Mouse (Mus musculus): Measurements from ENCODE around the gene Elobl. TPM values are rescaled to one million over a fixed set of nuclear protein-coding genes. Genes with fewer than 3 reads are reported as not detected.

The Elobl gene
- total RNA-seq, 1 experiment from 2014 or later = not detected

- ATAC-seq (replicated peaks; ENCODE audit: low read depth, poor library complexity, severe bottlenecking) = no peak
Measured at GRCm38 (mm10) chr11:88941489-88941888, 25.2 kb downstream of the Elobl start.

GRCm38 (mm10) chr11:88939634-88940033 lies 27.1 kb downstream of the Elobl start:
- ATAC-seq (replicated peaks; ENCODE audit: low read depth, poor library complexity, severe bottlenecking) = no peak

- ATAC-seq (replicated peaks; ENCODE audit: low read depth, poor library complexity, severe bottlenecking) = no peak
Measured at GRCm38 (mm10) chr11:88938770-88939169, 28.0 kb downstream of the Elobl start.

- no peak for ATAC-seq (replicated peaks; ENCODE audit: low read depth, poor library complexity, severe bottlenecking)
Measured at GRCm38 (mm10) chr11:88937886-88938285, 28.8 kb downstream of the Elobl start.

- no peak for ATAC-seq (replicated peaks; ENCODE audit: low read depth, poor library complexity, severe bottlenecking)
Measured at GRCm38 (mm10) chr11:88934089-88935000, 32.4 kb downstream of the Elobl start.

- no peak for ATAC-seq (replicated peaks; ENCODE audit: low read depth, poor library complexity, severe bottlenecking)
Measured at GRCm38 (mm10) chr11:88933030-88933429, 33.7 kb downstream of the Elobl start.

GRCm38 (mm10) chr11:88931692-88932530 lies 34.8 kb downstream of the Elobl start:
- ATAC-seq (replicated peaks; ENCODE audit: low read depth, poor library complexity, severe bottlenecking) = no peak

GRCm38 (mm10) chr11:88926566-88926965 lies 40.2 kb downstream of the Elobl start:
- ATAC-seq (replicated peaks; ENCODE audit: low read depth, poor library complexity, severe bottlenecking) = no peak

Other genes with a start within 250 kb of the Elobl start
- gene Msi2, start 248.4 kb downstream of the Elobl start, total RNA-seq (2017) = 151 and 179 TPM in 2 replicates
- 24.5 and 26.5 TPM in 2 replicates for gene Akap1, start 102.3 kb downstream of the Elobl start, total RNA-seq (2017)
- 13.9 and 14.6 TPM in 2 replicates for gene Scpep1, start 11.5 kb downstream of the Elobl start, total RNA-seq (2017)
- gene Coil, start 3.3 kb upstream of the Elobl start, total RNA-seq (2017) = 13.0 and 15.9 TPM in 2 replicates
- 21.1 and 28.0 TPM in 2 replicates for gene Trim25, start 32.4 kb upstream of the Elobl start, total RNA-seq (2017)
- gene Dgke, start 99.9 kb upstream of the Elobl start, total RNA-seq (2017) = 4.9 and 8.2 TPM in 2 replicates
- not detected in 2 replicates for gene Gm525, start 106.9 kb upstream of the Elobl start, total RNA-seq (2017)

Measured in common myeloid progenitor, adult 5-6 weeks (primary cell).